Mouse (Mus musculus) heart, embryonic 13.5 days (tissue): Measurements from ENCODE around the gene Psmb1. TPM values are rescaled to one million over a fixed set of nuclear protein-coding genes. Genes with fewer than 3 reads are reported as not detected.

Experiments
- ATAC-seq: fragments of 200-750 bp; cut with Nextera tagmentation; 2 replicates; pipeline ENCODE4 v1.8.0; 2017; ENCODE audit warnings: moderate TSS enrichment; ENCODE audit not compliant: insufficient number of reproducible peaks, low FRiP score, low TSS enrichment; ENCODE audit errors: extremely low read depth
- H3K27ac ChIP-seq: fragments of 300-500 bp; sonication (generic); replicated peaks from 2 replicates; pipeline ENCODE4 v1.5.1; 2015; ENCODE audit warnings: moderate library complexity, mild to moderate bottlenecking, inconsistent platforms
- H3K27me3 ChIP-seq: fragments of 300-500 bp; sonication (generic); replicated peaks from 2 replicates; pipeline ENCODE4 v1.6.1; 2015; ENCODE audit warnings: mild to moderate bottlenecking, inconsistent platforms
- H3K36me3 ChIP-seq: fragments of 300-500 bp; sonication (generic); 2 replicates; pipeline ENCODE4 v1.6.1; 2015; ENCODE audit warnings: mild to moderate bottlenecking, inconsistent platforms
- H3K4me1 ChIP-seq: fragments of 300-500 bp; sonication (generic); 2 replicates; pipeline ENCODE4 v1.6.1; 2015; ENCODE audit warnings: inconsistent platforms
- H3K4me2 ChIP-seq: fragments of 300-500 bp; sonication (generic); 2 replicates; pipeline ENCODE4 v1.6.1; 2015; ENCODE audit warnings: inconsistent platforms, mild to moderate bottlenecking, moderate library complexity
- H3K4me3 ChIP-seq: fragments of 300-500 bp; sonication (generic); 2 replicates; pipeline ENCODE4 v1.5.1; 2015; ENCODE audit warnings: moderate library complexity, mild to moderate bottlenecking, inconsistent platforms
- H3K9ac ChIP-seq: fragments of 300-500 bp; sonication (generic); 2 replicates; pipeline ENCODE4 v1.6.1; 2015; ENCODE audit warnings: inconsistent platforms, mild to moderate bottlenecking, moderate library complexity
- H3K9me3 ChIP-seq: fragments of 300-500 bp; sonication (generic); 2 replicates; pipeline ENCODE4 v1.6.1; 2016; ENCODE audit warnings: inconsistent platforms
- WGBS: fragments of 180-500 bp; shearing (Covaris S2); methylation state at CpG from one replicate; pipeline ENCODE4 v1.1.7; 2015; ENCODE audit warnings: mixed read lengths; 5-methylcytosine and 5-hydroxymethylcytosine counted together
- polyA plus RNA-seq: library from polyadenylated mRNA; unstranded; fragments of >200 nt; fragmentation: Nextera tagmentation; extraction: Ambion mirVana; gene quantifications from 2 replicates; pipeline ENCODE4 v1.2.1, GENCODE M21; 2015

Gene Psmb1
- polyA plus RNA-seq, 1 experiment from 2014 or later: 194 TPM

GRCm38 (mm10) chr17:15526304-15526703 lies 26.8 kb upstream of the Psmb1 start:
- peaks cover 40% of the 10 kb centered on the region for H3K36me3 ChIP-seq
- peak overlapping the region; percentile 89 for H3K27ac ChIP-seq
- peak overlapping the region; percentile 89 for H3K4me2 ChIP-seq
- 12% methylated on average over 10 of the region's 10 CpGs for WGBS
- peak overlapping the region; percentile 95 for H3K9ac ChIP-seq
- peak overlapping the region; percentile 83 for H3K4me3 ChIP-seq
- H3K4me1 ChIP-seq: peaks cover 18% of the 10 kb centered on the region
- no peak for ATAC-seq
- H3K27me3 ChIP-seq: no peaks in the 10 kb centered on the region
- H3K9me3 ChIP-seq: no peaks in the 10 kb centered on the region

DNA sequence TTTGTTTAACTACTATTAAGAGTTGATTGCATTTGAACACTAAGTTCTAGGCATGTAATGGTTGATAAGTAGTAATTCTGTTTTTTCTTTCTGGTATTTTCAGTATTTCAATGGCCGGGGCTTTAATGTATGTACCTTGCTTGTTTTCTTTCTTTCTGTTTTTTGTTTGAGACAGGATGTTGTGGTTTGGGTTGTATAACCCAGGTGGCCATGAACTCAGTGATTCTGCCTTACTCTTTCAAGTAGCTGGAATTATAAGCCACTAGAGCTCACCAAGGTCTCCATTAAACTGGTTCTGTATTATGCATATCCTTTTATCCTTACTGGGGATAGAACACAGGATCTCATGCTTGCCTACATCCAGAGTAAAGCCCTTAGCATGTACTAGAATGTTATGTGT lies 19.2 kb upstream of the Psmb1 start:
- Histone ChIP-seq H3K4me1 (no peaks in the 10 kb centered on the region), H3K27me3 (no peaks in the 10 kb centered on the region), H3K4me2 (no peak overlapping the region), H3K9me3 (no peaks in the 10 kb centered on the region), H3K4me3 (no peak overlapping the region), H3K27ac (no peak overlapping the region), H3K9ac (no peak overlapping the region), H3K36me3 (peaks cover 97% of the 10 kb centered on the region)
- WGBS: 97% methylated on average over 1 of the region's 1 CpGs
- ATAC-seq: no peak

DNA sequence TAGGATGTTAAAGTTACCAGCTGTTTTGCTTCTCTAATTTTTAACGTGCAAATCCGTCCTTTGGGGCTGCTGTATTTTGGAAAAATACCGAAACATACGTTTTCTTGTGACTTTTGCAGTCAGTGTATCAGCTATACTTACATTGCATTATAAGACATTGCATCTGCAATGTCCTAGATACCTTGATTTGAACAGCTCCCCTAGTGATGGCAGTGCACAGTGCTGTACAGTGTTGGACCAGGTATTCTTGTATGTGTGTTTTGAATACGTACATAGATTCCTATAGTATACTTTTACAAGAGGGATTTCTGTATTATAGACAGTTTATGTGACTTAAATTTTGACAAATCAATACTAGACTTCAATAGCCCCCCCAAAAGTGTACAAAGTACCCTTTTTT lies 18.6 kb upstream of the Psmb1 start:
- H3K4me2 ChIP-seq: no peak overlapping the region
- H3K9ac ChIP-seq: no peak overlapping the region
- no peaks in the 10 kb centered on the region for H3K27me3 ChIP-seq
- H3K36me3 ChIP-seq: peaks cover 99% of the 10 kb centered on the region
- ATAC-seq: no peak
- H3K4me1 ChIP-seq: no peaks in the 10 kb centered on the region
- no peaks in the 10 kb centered on the region for H3K9me3 ChIP-seq
- WGBS: 82% methylated on average over 5 of the region's 5 CpGs
- no peak overlapping the region for H3K4me3 ChIP-seq
- no peak overlapping the region for H3K27ac ChIP-seq

DNA sequence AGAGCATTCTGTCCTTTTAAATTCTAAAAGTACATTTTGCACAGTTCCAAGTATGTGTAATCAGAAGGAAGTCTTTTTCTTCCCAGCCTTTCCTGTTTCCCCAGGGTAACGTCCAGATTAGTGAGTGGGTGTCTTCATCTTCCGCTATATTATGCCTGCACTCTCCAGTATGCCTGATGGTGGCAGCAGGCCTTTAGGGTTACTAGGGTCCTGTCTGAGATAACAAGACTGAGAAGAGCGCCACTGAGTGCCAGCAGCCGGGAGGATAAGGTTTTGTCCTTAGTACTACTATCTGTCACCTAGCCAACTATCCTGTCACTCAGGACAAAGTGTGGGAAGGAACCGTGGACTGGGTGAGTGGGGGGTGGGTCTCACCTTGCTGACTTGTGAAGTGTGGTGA lies 18.2 kb upstream of the Psmb1 start:
- H3K9ac ChIP-seq: no peak overlapping the region
- H3K4me3 ChIP-seq: no peak overlapping the region
- WGBS: 35% methylated on average over 5 of the region's 5 CpGs
- no peak for ATAC-seq
- no peak overlapping the region for H3K4me2 ChIP-seq
- no peak overlapping the region for H3K27ac ChIP-seq
- no peaks in the 10 kb centered on the region for H3K9me3 ChIP-seq
- peaks cover 100% of the 10 kb centered on the region for H3K36me3 ChIP-seq
- H3K27me3 ChIP-seq: no peaks in the 10 kb centered on the region
- H3K4me1 ChIP-seq: no peaks in the 10 kb centered on the region

- 90% methylated on average over 2 of the region's 2 CpGs for WGBS
Measured at GRCm38 (mm10) chr17:15510694-15511093, 11.1 kb upstream of the Psmb1 start.

DNA sequence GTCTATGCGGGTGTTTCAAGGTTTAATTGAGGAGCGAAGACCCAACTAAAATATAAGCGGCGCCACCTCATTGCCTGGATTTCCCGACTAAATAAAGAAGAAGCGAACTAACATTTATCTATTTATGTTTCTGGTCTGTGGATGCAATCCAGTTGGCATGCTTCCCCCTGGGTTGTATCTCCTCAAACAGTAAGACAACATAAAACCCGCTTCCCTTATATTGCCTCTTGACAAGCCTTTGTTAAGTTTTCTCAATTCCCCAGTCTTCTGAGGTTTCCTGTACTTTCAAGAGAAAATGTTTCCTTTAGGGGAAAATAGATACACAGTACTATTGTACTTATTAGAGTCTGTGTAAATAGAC lies 818 bp downstream of the Psmb1 start:
- H3K27ac ChIP-seq: peak overlapping the region; percentile 94; the same call in 1 of the 2 replicates

More at GRCm38 (mm10) chr17:15510694-15511093, 11.1 kb upstream of the Psmb1 start:
- Histone ChIP-seq H3K9me3 (no peaks in the 10 kb centered on the region), H3K4me1 (no peaks in the 10 kb centered on the region), H3K4me3 (no peak overlapping the region), H3K27me3 (no peaks in the 10 kb centered on the region), H3K4me2 (no peak overlapping the region), H3K36me3 (peaks cover 99% of the 10 kb centered on the region), H3K9ac (no peak overlapping the region), H3K27ac (no peak overlapping the region)
- ATAC-seq: no peak

DNA sequence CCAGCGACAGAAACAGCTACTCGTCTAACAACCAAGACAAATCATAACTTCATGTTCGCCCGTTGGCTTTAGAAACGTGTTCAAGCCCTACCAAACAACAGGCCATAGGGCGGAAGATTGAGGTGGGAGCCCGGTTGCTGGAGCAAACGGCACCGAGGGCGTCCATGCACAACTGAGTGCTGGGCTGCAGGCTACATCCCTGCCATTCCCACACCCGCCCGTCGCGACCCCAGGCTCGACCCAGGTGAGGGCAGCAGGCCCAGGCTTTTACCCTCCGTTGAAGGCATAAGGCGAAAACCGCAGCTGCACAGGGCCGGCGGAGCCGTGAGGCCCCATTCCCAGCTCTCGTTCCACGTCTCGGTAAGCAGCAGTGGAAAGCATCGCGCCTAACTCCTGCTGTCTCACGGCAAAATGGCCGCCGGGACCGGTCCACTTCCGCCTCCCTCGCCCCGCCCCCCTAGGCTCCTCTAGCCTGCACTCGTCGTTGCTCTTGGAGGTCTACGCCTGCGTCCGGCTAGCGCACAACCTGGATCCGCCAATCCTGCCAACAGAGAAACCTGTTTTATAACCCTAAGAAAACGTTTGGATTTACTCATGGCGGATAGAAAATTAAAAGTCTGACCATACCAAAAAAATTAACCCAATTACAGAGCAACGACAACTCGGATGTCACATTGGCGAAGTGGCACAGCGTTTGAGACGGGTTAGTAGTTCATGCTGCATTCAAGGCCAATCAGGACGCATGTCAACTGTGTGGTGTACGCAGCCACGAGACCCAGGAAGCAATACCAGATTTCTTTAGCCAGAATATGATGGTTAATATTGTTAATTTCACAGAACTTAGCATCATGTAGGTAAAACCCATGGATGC lies 1.4 kb downstream of the Psmb1 start:
- ATAC-seq: peak; percentile 87
- peak overlapping the region; percentile 86 for H3K4me3 ChIP-seq
- H3K36me3 ChIP-seq: peaks cover 32% of the 10 kb centered on the region
- peak overlapping the region; percentile 94 for H3K27ac ChIP-seq
- H3K9me3 ChIP-seq: no peaks in the 10 kb centered on the region
- peak overlapping the region; percentile 75 for H3K4me2 ChIP-seq
- H3K9ac ChIP-seq: peak overlapping the region; percentile 92
- under 1% methylated on average over 49 of the region's 50 CpGs for WGBS
- no peaks in the 10 kb centered on the region for H3K27me3 ChIP-seq
- H3K4me1 ChIP-seq: peaks cover 41% of the 10 kb centered on the region

More for the DNA sequence above, 818 bp downstream of the Psmb1 start:
- Histone ChIP-seq H3K36me3 (peaks cover 32% of the 10 kb centered on the region), H3K9me3 (no peaks in the 10 kb centered on the region), H3K9ac (peak overlapping the region; percentile 92), H3K4me1 (peaks cover 41% of the 10 kb centered on the region), H3K4me3 (peak overlapping the region; percentile 86), H3K4me2 (peak overlapping the region; percentile 75), H3K27me3 (no peaks in the 10 kb centered on the region)
- 43% methylated on average over 7 of the region's 7 CpGs for WGBS
- ATAC-seq: no peak

DNA sequence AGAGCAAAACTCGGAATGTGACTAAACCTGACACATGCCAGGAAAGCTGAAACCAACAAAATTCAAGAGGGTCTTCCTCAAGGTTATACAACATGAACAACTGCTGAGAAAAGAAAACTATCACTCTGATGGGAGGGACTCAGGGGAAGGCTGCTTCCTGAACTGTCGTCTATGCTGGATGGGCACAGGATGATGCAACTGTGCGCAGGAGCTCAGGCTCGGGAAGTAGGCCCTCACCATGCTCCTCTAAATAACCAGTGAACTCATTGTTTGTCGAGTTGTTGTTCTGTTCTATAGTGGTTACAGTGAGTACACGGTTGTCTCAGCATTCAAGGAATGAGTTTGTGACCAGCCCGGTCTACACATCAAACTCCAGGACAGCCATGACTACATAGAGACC lies 9.0 kb downstream of the Psmb1 start:
- ATAC-seq: no peak
- WGBS: 79% methylated on average over 7 of the region's 7 CpGs
- Histone ChIP-seq H3K4me3 (no peak overlapping the region), H3K9ac (no peak overlapping the region), H3K27ac (peak overlapping the region; percentile 31; the same call in 1 of the 2 replicates), H3K36me3 (peaks cover 67% of the 10 kb centered on the region), H3K4me2 (no peak overlapping the region), H3K27me3 (no peaks in the 10 kb centered on the region), H3K9me3 (no peaks in the 10 kb centered on the region), H3K4me1 (peaks cover 19% of the 10 kb centered on the region)

- H3K4me3 ChIP-seq: no peak overlapping the region
- H3K27me3 ChIP-seq: no peaks in the 10 kb centered on the region
- no peak overlapping the region for H3K9ac ChIP-seq
- no peak overlapping the region for H3K4me2 ChIP-seq
- peaks cover 87% of the 10 kb centered on the region for H3K36me3 ChIP-seq
- H3K9me3 ChIP-seq: no peaks in the 10 kb centered on the region
- ATAC-seq: no peak
- no peaks in the 10 kb centered on the region for H3K4me1 ChIP-seq
- H3K27ac ChIP-seq: no peak overlapping the region
- WGBS: 87% methylated on average over 4 of the region's 4 CpGs
Measured at GRCm38 (mm10) chr17:15472671-15473070, 26.9 kb downstream of the Psmb1 start.

GRCm38 (mm10) chr17:15467669-15468068 lies 31.9 kb downstream of the Psmb1 start:
- Histone ChIP-seq H3K4me2 (no peak overlapping the region), H3K9ac (no peak overlapping the region), H3K36me3 (peaks cover 42% of the 10 kb centered on the region), H3K4me1 (peaks cover 9% of the 10 kb centered on the region), H3K4me3 (no peak overlapping the region), H3K9me3 (no peaks in the 10 kb centered on the region), H3K27me3 (no peaks in the 10 kb centered on the region), H3K27ac (no peak overlapping the region)
- whole genome bisulfite sequencing: 22% methylated on average over 5 of the region's 5 CpGs
- no peak for ATAC-seq

GRCm38 (mm10) chr17:15461921-15462495 lies 37.5 kb downstream of the Psmb1 start:
- WGBS: 55% methylated on average over 6 of the region's 6 CpGs
- Histone ChIP-seq H3K36me3 (peaks cover 4% of the 10 kb centered on the region), H3K9me3 (no peaks in the 10 kb centered on the region), H3K4me1 (peaks cover 27% of the 10 kb centered on the region), H3K9ac (0 out of 2 replicates have a peak overlapping the region, but pooled peaks have one; percentile 30), H3K4me2 (peak overlapping the region; percentile 41), H3K27me3 (no peaks in the 10 kb centered on the region), H3K4me3 (no peak overlapping the region), H3K27ac (peak overlapping the region; percentile 96)
- peak; percentile 84; the same call in 1 of the 2 replicates for ATAC-seq
